ENCODE assay signal across 16 mouse cellular contexts in the genomic region with DNA sequence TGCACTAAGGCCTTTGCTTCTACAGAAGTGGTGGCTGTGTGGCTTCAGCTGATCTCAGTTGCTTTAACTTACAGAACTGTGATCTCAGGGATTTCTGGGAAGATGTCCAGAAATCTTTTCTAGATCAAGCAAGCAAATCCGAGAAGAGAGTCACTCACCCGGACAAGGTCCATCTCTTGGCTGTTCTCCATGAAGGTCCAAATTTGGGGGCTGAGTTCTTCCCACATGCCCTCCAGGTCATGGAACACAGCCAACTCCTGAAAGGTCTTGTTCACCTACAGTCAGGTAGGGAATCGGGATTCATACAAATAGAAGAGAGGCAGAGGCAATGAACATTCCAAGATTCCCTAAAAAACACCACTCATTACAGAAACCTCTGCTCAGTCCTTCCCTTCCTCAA.
"Had no signal": no experiment of that assay in that cellular context is flagged by ENCODE, and none has a peak within 500 bp of the region (broad histone marks: within the 10 kb centered on the region; RNA-seq: fewer than 3 reads in every experiment).

No protein-coding gene starts in this region.

- DNase-seq: liver; lung, adult 2 months; lung, postnatal 10 days; retina, postnatal 1 day; thymus, adult 2 months; thymus, postnatal 25 days had no signal

- H3K9me3 ChIP-seq: limb, embryonic 12.5 days; megakaryocyte, embryonic 14.5 days; midbrain, embryonic 15.5 days; neural tube, embryonic 12.5 days; stomach, embryonic 15.5 days had no signal

- H3K4me2 ChIP-seq: limb, embryonic 12.5 days; midbrain, embryonic 11.5 days; midbrain, embryonic 15.5 days; neural tube, embryonic 12.5 days; stomach, embryonic 15.5 days had no signal

- H3K4me3 ChIP-seq: limb, embryonic 12.5 days; megakaryocyte, embryonic 14.5 days; midbrain, embryonic 15.5 days; neural tube, embryonic 12.5 days; stomach, embryonic 15.5 days had no signal

- H3K27ac ChIP-seq: liver, embryonic 14.5 days; macrophage; midbrain, embryonic 15.5 days; neural tube, embryonic 12.5 days; stomach, embryonic 15.5 days had no signal

- H3K36me3 ChIP-seq: stomach, embryonic 15.5 days had no signal

- H3K9ac ChIP-seq: limb, embryonic 12.5 days; liver, embryonic 14.5 days; midbrain, embryonic 15.5 days; neural tube, embryonic 12.5 days; stomach, embryonic 15.5 days had no signal

- ATAC-seq: inflammation-experienced regulatory T-cells, adult 6 months; intestine, postnatal 0 days; midbrain, embryonic 15.5 days had no signal

- H3K27me3 ChIP-seq: limb, embryonic 12.5 days; megakaryocyte, embryonic 14.5 days; midbrain, embryonic 15.5 days; neural tube, embryonic 12.5 days; stomach, embryonic 15.5 days had no signal

- H3K4me1 ChIP-seq: midbrain, embryonic 15.5 days; neural tube, embryonic 12.5 days; stomach, embryonic 15.5 days had no signal
